Mouse (Mus musculus): Measurements from ENCODE around the gene Amdhd1. TPM values are rescaled to one million over a fixed set of nuclear protein-coding genes. Genes with fewer than 3 reads are reported as not detected.

The Amdhd1 gene
- total and polyA plus RNA-seq, 3 experiments = not detected

DNA sequence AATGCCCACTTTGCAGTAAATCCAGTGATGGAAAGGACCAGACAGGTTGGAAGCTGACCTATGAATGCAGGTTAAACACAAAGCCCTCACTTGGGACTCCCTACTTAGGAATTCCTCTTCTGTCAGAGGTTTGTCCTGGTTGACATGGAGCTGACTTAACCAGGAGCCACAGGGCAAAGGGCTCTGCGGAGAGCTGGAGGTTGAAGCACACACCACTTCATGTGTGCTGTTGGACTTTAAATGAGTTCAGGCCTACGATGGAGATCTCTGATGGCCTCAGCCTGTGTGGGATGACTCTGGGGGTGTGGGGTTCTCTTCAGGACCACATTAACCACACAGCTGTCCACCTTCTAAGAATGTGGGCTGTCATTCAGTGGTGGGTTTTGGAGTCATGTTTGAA is 1.5 kb downstream of the Amdhd1 start:
- H3K79me2 ChIP-seq (ENCODE audit: control insufficient read depth, insufficient read depth, low read length, poor library complexity) = no peaks in the 10 kb centered on the region
- peaks cover 12 to 17% of the 10 kb centered on the region in 2 experiments for H3K27me3 ChIP-seq (ENCODE audit: control insufficient read depth in 1 of 2, insufficient read depth in 2 of 2, low read length in 2 of 2)

GRCm38 (mm10) chr10:93525329-93525728 is 14.5 kb downstream of the Amdhd1 start:
- TF ChIP-seq ZNF384 (IDR thresholded peaks at IDR 0.05; ENCODE audit: low read depth, low read length) (no peak), NELFE (IDR thresholded peaks at IDR 0.05; ENCODE audit: low read depth, low read length) (no peak), POLR2AphosphoS5 (IDR thresholded peaks at IDR 0.05; ENCODE audit: borderline replicate concordance, low read depth, low read length) (no peak), ZKSCAN1 (IDR thresholded peaks at IDR 0.05; ENCODE audit: low read depth, low read length) (no peak), RCOR1 (IDR thresholded peaks at IDR 0.05; ENCODE audit: low read depth, low read length) (no peak), CTCF (IDR thresholded peaks at IDR 0.05 in 2 of 3, conservative IDR thresholded peaks at IDR 0.05 in 1 of 3; ENCODE audit: control insufficient read depth in 1 of 3, insufficient read depth in 1 of 3, low read depth in 2 of 3, low read length in 3 of 3, poor library complexity in 1 of 3, severe bottlenecking in 1 of 3) (no peak), POLR2AphosphoS2 (IDR thresholded peaks at IDR 0.05; ENCODE audit: low read length) (no peak), KAT2A (conservative IDR thresholded peaks at IDR 0.05; ENCODE audit: low read depth, low read length) (no peak), GABPA (IDR thresholded peaks at IDR 0.05; ENCODE audit: low read depth, low read length) (no peak), POLR2A (IDR thresholded peaks at IDR 0.05; ENCODE audit: control insufficient read depth in 1 of 2, insufficient read depth in 1 of 2, low read depth in 1 of 2, low read length in 2 of 2, poor library complexity in 1 of 2) (no peak), UBTF (IDR thresholded peaks at IDR 0.05; ENCODE audit: borderline replicate concordance, insufficient read depth, low read depth, low read length) (no peak), GATA1 (IDR thresholded peaks at IDR 0.05; ENCODE audit: low read depth, low read length) (no peak), MAX (IDR thresholded peaks at IDR 0.05; ENCODE audit: low read length) (no peak), EP300 (IDR thresholded peaks at IDR 0.05; ENCODE audit: low read depth in 1 of 2, low read length in 2 of 2) (no peak), TBP (IDR thresholded peaks at IDR 0.05; ENCODE audit: low read depth, low read length) (no peak), MEF2A (IDR thresholded peaks at IDR 0.05; ENCODE audit: extremely low read depth, insufficient replicate concordance, low read depth, low read length, poor library complexity, severe bottlenecking) (no peak), ETS1 (IDR thresholded peaks at IDR 0.05; ENCODE audit: low read depth, low read length) (no peak)
- Histone ChIP-seq H3K9me3 (replicated peaks; ENCODE audit: insufficient read depth, low read length) (no peaks in the 10 kb centered on the region), H3K4me1 (ENCODE audit: control insufficient read depth in 1 of 2, insufficient read depth in 2 of 2, low read length in 2 of 2) (no peaks in the 10 kb centered on the region), H3K4me3 (ENCODE audit: control insufficient read depth in 1 of 2, insufficient read depth in 1 of 2, low read depth in 2 of 2, low read length in 2 of 2) (no peak overlapping the region), H3K27ac (ENCODE audit: control insufficient read depth, low read depth, low read length) (no peak overlapping the region), H3K36me3 (ENCODE audit: control insufficient read depth in 1 of 2, insufficient read depth in 2 of 2, low read length in 2 of 2) (no peaks in the 10 kb centered on the region), H3K27me3 (ENCODE audit: control insufficient read depth in 1 of 2, insufficient read depth in 2 of 2, low read length in 2 of 2) (peaks cover 0 to 7% of the 10 kb centered on the region in 2 experiments; a peak in 3 of 4 replicates), H3K79me2 (ENCODE audit: control insufficient read depth, insufficient read depth, low read length, poor library complexity) (no peaks in the 10 kb centered on the region), H3K9ac (ENCODE audit: control insufficient read depth, low read depth, low read length, poor library complexity, severe bottlenecking) (no peak overlapping the region)
- DNase-seq (ENCODE audit: low read depth, low spot score) = no peak

More for the DNA sequence above, 1.5 kb downstream of the Amdhd1 start:
- Histone ChIP-seq H3K9ac (ENCODE audit: control insufficient read depth, low read depth, low read length, poor library complexity, severe bottlenecking) (no peak overlapping the region), H3K36me3 (ENCODE audit: control insufficient read depth in 1 of 2, insufficient read depth in 2 of 2, low read length in 2 of 2) (peaks cover 0 to 4% of the 10 kb centered on the region in 2 experiments; a peak in 2 of 4 replicates), H3K4me1 (ENCODE audit: control insufficient read depth in 1 of 2, insufficient read depth in 2 of 2, low read length in 2 of 2) (peaks cover 0 to 6% of the 10 kb centered on the region in 2 experiments; a peak in 3 of 4 replicates), H3K9me3 (replicated peaks; ENCODE audit: insufficient read depth, low read length) (no peaks in the 10 kb centered on the region), H3K27ac (ENCODE audit: control insufficient read depth, low read depth, low read length) (no peak overlapping the region), H3K4me3 (ENCODE audit: control insufficient read depth in 1 of 2, insufficient read depth in 1 of 2, low read depth in 2 of 2, low read length in 2 of 2) (no peak overlapping the region)
- no peak for DNase-seq (ENCODE audit: low read depth, low spot score)
- TF ChIP-seq MAZ (IDR thresholded peaks at IDR 0.05; ENCODE audit: low read depth, low read length) (no peak), MXI1 (IDR thresholded peaks at IDR 0.05; ENCODE audit: low read depth, low read length) (no peak), MYC (IDR thresholded peaks at IDR 0.05; ENCODE audit: low read depth, low read length) (no peak), ZMIZ1 (IDR thresholded peaks at IDR 0.05; ENCODE audit: low read depth, low read length) (no peak), POLR2AphosphoS5 (IDR thresholded peaks at IDR 0.05; ENCODE audit: borderline replicate concordance, low read depth, low read length) (no peak), MAFK (IDR thresholded peaks at IDR 0.05; ENCODE audit: borderline replicate concordance, low read depth, low read length) (no peak), POLR2AphosphoS2 (IDR thresholded peaks at IDR 0.05; ENCODE audit: low read length) (no peak), CTCF (IDR thresholded peaks at IDR 0.05 in 2 of 3, conservative IDR thresholded peaks at IDR 0.05 in 1 of 3; ENCODE audit: control insufficient read depth in 1 of 3, insufficient read depth in 1 of 3, low read depth in 2 of 3, low read length in 3 of 3, poor library complexity in 1 of 3, severe bottlenecking in 1 of 3) (no peak), GABPA (IDR thresholded peaks at IDR 0.05; ENCODE audit: low read depth, low read length) (no peak), MAX (IDR thresholded peaks at IDR 0.05; ENCODE audit: low read length) (no peak)
